Mouse (Mus musculus) bone marrow macrophage, adult 2 months (primary cell): ENCODE data around the gene Bmper.

Experiments
- CTCF ChIP-seq: IDR thresholded peaks from 2 replicates; pipeline ENCODE4 v1.5.1; 2012; ENCODE audit warnings: low read depth, mild to moderate bottlenecking, low read length, moderate library complexity
- POLR2A ChIP-seq: IDR thresholded peaks from 2 replicates; pipeline ENCODE4 v1.6.1; 2012; ENCODE audit warnings: mild to moderate bottlenecking, low read depth, low read length, borderline replicate concordance

GRCm38 (mm10) chr9:23242911-23243310 is 20.0 kb downstream of the Bmper start:
- no peak for TF ChIP-seq CTCF
- TF ChIP-seq POLR2A, result no peak
